Comparison of ENCODE assay signal across 9 mouse cellular contexts in genomic region chr1:63729796-63730195, GRCm38 (mm10). TPM values are rescaled to one million over a fixed set of nuclear protein-coding genes. Genes with fewer than 3 reads are reported as not detected.
DNase-seq lines count a peak whose midpoint lies in the region; ATAC-seq and TF ChIP-seq lines count a peak whose summit lies in the region.
"Had no signal": no experiment of that assay in that cellular context is flagged by ENCODE, and none has a peak within 500 bp of the region (broad histone marks: within the 10 kb centered on the region; RNA-seq: fewer than 3 reads in every experiment).

No protein-coding gene starts in this region.

- DNase-seq in heart, postnatal 4 days = no peak
- no peak for DNase-seq in forebrain, embryonic 11.5 days (ENCODE audit: low spot score)
- DNase-seq in liver, embryonic 14.5 days (ENCODE audit: low read depth in 3 of 3, low spot score in 3 of 3) = no peak
- DNase-seq in c-Kit-positive CD71-positive TER-119-positive erythroid progenitor cells, embryonic 14.5 days (ENCODE audit: low spot score) = no peak
- DNase-seq in adrenal gland, postnatal 10 days = no peak

- H3K4me1 ChIP-seq in heart, embryonic 13.5 days = peaks cover 19% of the 10 kb centered on the region
- H3K4me1 ChIP-seq in forebrain, embryonic 11.5 days (replicated peaks; ENCODE audit: control insufficient read depth, insufficient read depth, low read length) = 0 out of 2 replicates have a peak, but pooled peaks cover 4% of the 10 kb centered on the region
- peaks cover 4 to 15% of the 10 kb centered on the region in 2 experiments for H3K4me1 ChIP-seq in liver, embryonic 14.5 days (replicated peaks; ENCODE audit: control insufficient read depth in 2 of 2, insufficient read depth in 2 of 2, low read length in 1 of 2)

- no peak overlapping the region for H3K27ac ChIP-seq in heart, embryonic 13.5 days (replicated peaks)
- no peak overlapping the region for H3K27ac ChIP-seq in forebrain, embryonic 11.5 days (ENCODE audit: low read depth, low read length)
- no peak overlapping the region for H3K27ac ChIP-seq in liver, embryonic 14.5 days

- peaks cover 40% of the 10 kb centered on the region for H3K79me2 ChIP-seq in C2C12 (ENCODE audit: control insufficient read depth, insufficient read depth)

- no peaks in the 10 kb centered on the region; the same call in 1 of the 2 replicates for H3K27me3 ChIP-seq in heart, embryonic 13.5 days (replicated peaks)
- H3K27me3 ChIP-seq in C2C12 (ENCODE audit: control insufficient read depth, insufficient read depth, insufficient read length) = no peaks in the 10 kb centered on the region
- H3K27me3 ChIP-seq in forebrain, embryonic 11.5 days (ENCODE audit: control insufficient read depth, insufficient read depth, low read length) = no peaks in the 10 kb centered on the region
- H3K27me3 ChIP-seq in liver, embryonic 14.5 days (ENCODE audit: control insufficient read depth, insufficient read depth, low read length) = no peaks in the 10 kb centered on the region

- peak overlapping the region; percentile 85 for H3K9ac ChIP-seq in heart, embryonic 13.5 days
- H3K9ac ChIP-seq in forebrain, embryonic 11.5 days (ENCODE audit: low read length) = peak overlapping the region; percentile 64; the same call in 1 of the 2 replicates
- H3K9ac ChIP-seq in liver, embryonic 14.5 days (replicated peaks) = peak overlapping the region; percentile 27; the same call in 1 of the 2 replicates

- no peak for ATAC-seq in heart, embryonic 13.5 days (ENCODE audit: extremely low read depth, insufficient number of reproducible peaks, low FRiP score, low TSS enrichment)
- ATAC-seq in forebrain, embryonic 11.5 days (replicated peaks; ENCODE audit: low FRiP score) = no peak; the same call in 1 of the 2 replicates
- ATAC-seq in liver, embryonic 14.5 days (ENCODE audit: insufficient read depth) = no peak
- ATAC-seq in granulocyte monocyte progenitor cell, adult 5-6 weeks (replicated peaks; ENCODE audit: poor library complexity, severe bottlenecking) = no peak

- peak overlapping the region; percentile 85 for H3K4me3 ChIP-seq in heart, embryonic 13.5 days
- H3K4me3 ChIP-seq in C2C12 (ENCODE audit: insufficient read depth, poor library complexity, severe bottlenecking) = no peak overlapping the region
- H3K4me3 ChIP-seq in forebrain, embryonic 11.5 days (ENCODE audit: low read depth, low read length) = peak overlapping the region; percentile 71
- H3K4me3 ChIP-seq in liver, embryonic 14.5 days (ENCODE audit: insufficient read depth in 1 of 2, low read depth in 2 of 2, low read length in 2 of 2) = peak overlapping the region; percentile 54 to 75

- peak overlapping the region; percentile 56 for H3ac ChIP-seq in C2C12 (ENCODE audit: control insufficient read depth, insufficient read length, low read depth)

- no peak for TF ChIP-seq CTCF in C2C12 (IDR thresholded peaks at IDR 0.05; ENCODE audit: control insufficient read depth, insufficient read depth, insufficient read length)
- no peak for TF ChIP-seq CTCF in liver, embryonic 14.5 days (IDR thresholded peaks at IDR 0.05; ENCODE audit: low read depth)

- H3K36me3 ChIP-seq in heart, embryonic 13.5 days = no peaks in the 10 kb centered on the region; the same call in 1 of the 2 replicates
- H3K36me3 ChIP-seq in C2C12 (ENCODE audit: control insufficient read depth, insufficient read depth) = peaks cover 5% of the 10 kb centered on the region
- no peaks in the 10 kb centered on the region for H3K36me3 ChIP-seq in forebrain, embryonic 11.5 days (ENCODE audit: control insufficient read depth, insufficient read depth, low read length)
- no peaks in the 10 kb centered on the region for H3K36me3 ChIP-seq in liver, embryonic 14.5 days (replicated peaks; ENCODE audit: control insufficient read depth, insufficient read depth, low read depth)

- peak overlapping the region; percentile 77 for H3K4me2 ChIP-seq in heart, embryonic 13.5 days
- H3K4me2 ChIP-seq in forebrain, embryonic 11.5 days (ENCODE audit: low read depth, low read length, severe bottlenecking) = peak overlapping the region; percentile 63
- peak overlapping the region; percentile 63 for H3K4me2 ChIP-seq in liver, embryonic 14.5 days (ENCODE audit: low read depth)

- H3K79me3 ChIP-seq in C2C12 (ENCODE audit: low read depth) = peaks cover 21% of the 10 kb centered on the region

- no peak for TF ChIP-seq EP300 in liver, embryonic 14.5 days (IDR thresholded peaks at IDR 0.05; ENCODE audit: low read depth)

- 45% methylated on average over 8 of the region's 8 CpGs for WGBS in heart, embryonic 13.5 days
- 43% methylated on average over 8 of the region's 8 CpGs for WGBS in forebrain, embryonic 11.5 days
- 50% methylated on average over 8 of the region's 8 CpGs for WGBS in liver, embryonic 14.5 days (ENCODE audit: insufficient replicate concordance)

- H3K9me3 ChIP-seq in heart, embryonic 13.5 days = no peaks in the 10 kb centered on the region
- no peaks in the 10 kb centered on the region for H3K9me3 ChIP-seq in forebrain, embryonic 11.5 days (ENCODE audit: control insufficient read depth, low read length)
- no peaks in the 10 kb centered on the region for H3K9me3 ChIP-seq in liver, embryonic 14.5 days (ENCODE audit: control insufficient read depth, low read length)

TF ChIP-seq in C2C12, 6 proteins besides CTCF, POLR2A, EP300 and RAD21:
- TF ChIP-seq FOSL1 (IDR thresholded peaks at IDR 0.05; ENCODE audit: insufficient read depth, low read length, poor library complexity, severe bottlenecking) (no peak), CEBPB (IDR thresholded peaks at IDR 0.05; ENCODE audit: low read depth) (no peak), MAX (IDR thresholded peaks at IDR 0.05) (no peak), USF1 (IDR thresholded peaks at IDR 0.05; ENCODE audit: low read depth) (no peak), MYOD1 (IDR thresholded peaks at IDR 0.05; ENCODE audit: control insufficient read depth, insufficient read length, low read depth) (no peak), MYOG (IDR thresholded peaks at IDR 0.05; ENCODE audit: control insufficient read depth, extremely low read depth, insufficient read length) (no peak)

RNA-seq across cellular contexts. Expression of gene Mdh1b, which starts 0.3 kb away (rescaled TPM):
- not detected in 2 replicates for polyA plus RNA-seq in heart, embryonic 13.5 days (2015; fragmentation: Nextera tagmentation; extraction: Ambion mirVana)
- not detected for total RNA-seq in heart, postnatal 4 days (2021)
- polyA plus RNA-seq in C2C12 (2012; fragmentation: generic; extraction: Trizol) = 0.07 TPM
- polyA plus RNA-seq in forebrain, embryonic 11.5 days (2014; fragmentation: Nextera tagmentation; extraction: Ambion mirVana) = 0.25 TPM in 1 of 2 replicates, not detected in the other
- not detected in 2 replicates for polyA plus RNA-seq in liver, embryonic 14.5 days (2012; rRNA removed)
- polyA plus RNA-seq in liver, embryonic 14.5 days (2014; fragmentation: Nextera tagmentation; extraction: Ambion mirVana) = not detected in 2 replicates
- total RNA-seq in granulocyte monocyte progenitor cell, adult 5-6 weeks (2014; fragmentation: Nextera tagmentation) = not detected in 2 replicates
- total RNA-seq in granulocyte monocyte progenitor cell, adult 5-6 weeks (2017) = not detected in 2 replicates
- total RNA-seq in adrenal gland, postnatal 10 days (2021) = not detected
- total RNA-seq: MEL had no signal

RNA-seq across cellular contexts. Expression of gene Fastkd2, which starts 0.6 kb away (rescaled TPM):
- 44.6 and 45.4 TPM in 2 replicates for polyA plus RNA-seq in heart, embryonic 13.5 days (2015; fragmentation: Nextera tagmentation; extraction: Ambion mirVana)
- 10 to 100 TPM; 26.3 to 31.9 TPM for total RNA-seq in heart, postnatal 4 days (2021)
- polyA plus RNA-seq in C2C12 (2012; fragmentation: generic; extraction: Trizol) = 24.4 TPM
- 69.0 and 74.6 TPM in 2 replicates for polyA plus RNA-seq in forebrain, embryonic 11.5 days (2014; fragmentation: Nextera tagmentation; extraction: Ambion mirVana)
- polyA plus RNA-seq in liver, embryonic 14.5 days (2012; rRNA removed) = 5.1 and 8.2 TPM in 2 replicates
- 42.7 and 49.4 TPM in 2 replicates for polyA plus RNA-seq in liver, embryonic 14.5 days (2014; fragmentation: Nextera tagmentation; extraction: Ambion mirVana)
- total RNA-seq in granulocyte monocyte progenitor cell, adult 5-6 weeks (2014; fragmentation: Nextera tagmentation) = 34.0 and 65.6 TPM in 2 replicates
- total RNA-seq in granulocyte monocyte progenitor cell, adult 5-6 weeks (2017) = 35.7 and 43.0 TPM in 2 replicates
- total RNA-seq in adrenal gland, postnatal 10 days (2021) = 10 to 100 TPM; 29.1 to 29.3 TPM
- total RNA-seq: MEL had no signal

RNA-seq across cellular contexts. Expression of gene 4933402D24Rik, which starts 39.3 kb away (rescaled TPM):
- polyA plus RNA-seq in heart, embryonic 13.5 days (2015; fragmentation: Nextera tagmentation; extraction: Ambion mirVana) = 0.08 TPM in 1 of 2 replicates, not detected in the other
- not detected for total RNA-seq in heart, postnatal 4 days (2021)
- polyA plus RNA-seq in C2C12 (2012; fragmentation: generic; extraction: Trizol) = 0.12 TPM
- 0.20 and 0.41 TPM in 2 replicates for polyA plus RNA-seq in forebrain, embryonic 11.5 days (2014; fragmentation: Nextera tagmentation; extraction: Ambion mirVana)
- polyA plus RNA-seq in liver, embryonic 14.5 days (2012; rRNA removed) = not detected in 2 replicates
- polyA plus RNA-seq in liver, embryonic 14.5 days (2014; fragmentation: Nextera tagmentation; extraction: Ambion mirVana) = not detected in 2 replicates
- not detected in 2 replicates for total RNA-seq in granulocyte monocyte progenitor cell, adult 5-6 weeks (2014; fragmentation: Nextera tagmentation)
- not detected in 2 replicates for total RNA-seq in granulocyte monocyte progenitor cell, adult 5-6 weeks (2017)
- not detected for total RNA-seq in adrenal gland, postnatal 10 days (2021)
- total RNA-seq: MEL had no signal

RNA-seq across cellular contexts. Expression of gene Dytn, which starts 43.1 kb away (rescaled TPM):
- not detected in 2 replicates for polyA plus RNA-seq in heart, embryonic 13.5 days (2015; fragmentation: Nextera tagmentation; extraction: Ambion mirVana)
- not detected for total RNA-seq in heart, postnatal 4 days (2021)
- polyA plus RNA-seq in C2C12 (2012; fragmentation: generic; extraction: Trizol) = not detected
- not detected in 2 replicates for polyA plus RNA-seq in forebrain, embryonic 11.5 days (2014; fragmentation: Nextera tagmentation; extraction: Ambion mirVana)
- not detected in 2 replicates for polyA plus RNA-seq in liver, embryonic 14.5 days (2012; rRNA removed)
- polyA plus RNA-seq in liver, embryonic 14.5 days (2014; fragmentation: Nextera tagmentation; extraction: Ambion mirVana) = not detected in 2 replicates
- not detected in 2 replicates for total RNA-seq in granulocyte monocyte progenitor cell, adult 5-6 weeks (2014; fragmentation: Nextera tagmentation)
- total RNA-seq in granulocyte monocyte progenitor cell, adult 5-6 weeks (2017) = not detected in 2 replicates
- total RNA-seq in adrenal gland, postnatal 10 days (2021) = not detected
- total RNA-seq: MEL had no signal

Comparison
In these comparisons a context has a peak if more than half of its experiments do, and no peak if none do; other contexts are left out.
1. H3K9ac ChIP-seq: peak in every context shown above with its lines; median percentile 85 in heart, embryonic 13.5 days; 64 in forebrain, embryonic 11.5 days; 27 in liver, embryonic 14.5 days.